8 mouse cellular contexts compared by ENCODE assay signal in the genomic region with DNA sequence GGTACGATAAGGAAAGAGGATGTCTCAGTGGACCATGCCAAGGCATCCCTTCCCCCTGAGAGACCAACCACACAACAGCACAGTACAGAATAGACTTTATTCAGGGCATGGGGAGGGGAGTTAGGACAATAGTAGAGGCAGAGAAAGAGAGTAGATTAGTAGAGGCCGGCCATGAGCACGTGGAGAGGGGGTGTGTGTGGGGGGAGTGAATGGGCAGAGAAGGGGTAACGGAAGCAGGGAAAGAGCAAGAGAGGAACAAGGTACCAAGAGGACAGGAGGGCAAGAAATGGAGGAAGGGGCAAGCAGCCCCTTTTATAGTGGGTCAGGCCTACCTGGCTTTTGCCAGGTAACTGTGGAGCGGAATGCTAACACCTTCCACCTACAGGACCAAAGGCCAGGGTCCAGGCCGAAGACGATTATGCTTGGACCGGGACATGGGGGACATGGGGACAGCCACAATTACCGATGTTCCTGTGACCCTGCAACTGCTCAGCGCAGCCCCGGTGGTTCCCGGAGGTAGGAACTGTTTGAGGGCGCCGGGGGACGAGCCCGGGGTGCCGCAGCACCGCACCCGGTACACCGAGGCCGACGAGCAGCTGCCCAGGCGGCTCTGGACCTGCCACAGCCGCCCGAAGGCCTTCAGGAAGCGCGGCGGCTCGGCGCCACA. TPM values are rescaled to one million over a fixed set of nuclear protein-coding genes. Genes with fewer than 3 reads are reported as not detected.
DNase-seq lines count a peak whose midpoint lies in the region; ATAC-seq and TF ChIP-seq lines count a peak whose summit lies in the region.

No protein-coding gene starts in this region.

- ATAC-seq in lung, embryonic 16.5 days (ENCODE audit: low read depth) = peak; percentile 75; the same call in 1 of the 2 replicates
- peak; percentile 92 for ATAC-seq in hindbrain, postnatal 0 days
- no peak; the same call in 1 of the 2 replicates for ATAC-seq in midbrain, embryonic 16.5 days

- peak overlapping the region; percentile 72 for H3K4me3 ChIP-seq in lung, embryonic 16.5 days (ENCODE audit: low read length)
- peak overlapping the region; percentile 71 for H3K4me3 ChIP-seq in hindbrain, postnatal 0 days (ENCODE audit: low read length)
- peak overlapping the region; percentile 64 for H3K4me3 ChIP-seq in midbrain, embryonic 16.5 days (ENCODE audit: low read depth, low read length)

- H3K4me1 ChIP-seq in lung, embryonic 16.5 days (replicated peaks; ENCODE audit: control insufficient read depth, insufficient read depth, low read length) = no peaks in the 10 kb centered on the region
- no peaks in the 10 kb centered on the region for H3K4me1 ChIP-seq in hindbrain, postnatal 0 days (ENCODE audit: insufficient read depth, low read length)
- H3K4me1 ChIP-seq in midbrain, embryonic 16.5 days (ENCODE audit: control insufficient read depth, insufficient read depth, low read length) = no peaks in the 10 kb centered on the region

- no peaks in the 10 kb centered on the region for H3K9me3 ChIP-seq in lung, embryonic 16.5 days (ENCODE audit: control insufficient read depth, low read length)
- no peaks in the 10 kb centered on the region for H3K9me3 ChIP-seq in hindbrain, postnatal 0 days (ENCODE audit: low read length)
- H3K9me3 ChIP-seq in midbrain, embryonic 16.5 days (replicated peaks; ENCODE audit: control insufficient read depth, low read length, poor library complexity, severe bottlenecking) = no peaks in the 10 kb centered on the region

- no peak overlapping the region for H3K27ac ChIP-seq in lung, embryonic 16.5 days (ENCODE audit: low read length)
- peak overlapping the region; percentile 62; the same call in 1 of the 2 replicates for H3K27ac ChIP-seq in hindbrain, postnatal 0 days
- peak overlapping the region; percentile 50 for H3K27ac ChIP-seq in midbrain, embryonic 16.5 days (ENCODE audit: low read length)

- DNase-seq in adrenal gland, postnatal 14 days = peak; percentile 5
- DNase-seq in adrenal gland, postnatal 10 days = no peak
- DNase-seq in lung, postnatal 10 days = no peak
- no peak for DNase-seq in hindbrain, postnatal 0 days (ENCODE audit: low spot score)
- no peak for DNase-seq in cerebellum, adult 18-20 months
- no peak for DNase-seq in ovary, adult 18-20 months (ENCODE audit: low spot score)

- no peaks in the 10 kb centered on the region for H3K27me3 ChIP-seq in lung, embryonic 16.5 days (ENCODE audit: control insufficient read depth, insufficient read depth, low read depth, low read length)
- no peaks in the 10 kb centered on the region for H3K27me3 ChIP-seq in hindbrain, postnatal 0 days (ENCODE audit: insufficient read depth, low read length)
- H3K27me3 ChIP-seq in midbrain, embryonic 16.5 days (ENCODE audit: control insufficient read depth, insufficient read depth, low read depth, low read length) = peaks cover 3% of the 10 kb centered on the region

- H3K9ac ChIP-seq in lung, embryonic 16.5 days (ENCODE audit: low read length) = peak overlapping the region; percentile 83
- H3K9ac ChIP-seq in hindbrain, postnatal 0 days (replicated peaks; ENCODE audit: low read length) = peak overlapping the region; percentile 72
- peak overlapping the region; percentile 88 for H3K9ac ChIP-seq in midbrain, embryonic 16.5 days (ENCODE audit: low read depth, low read length)

- 41% methylated on average over 23 of the region's 30 CpGs for WGBS in lung, embryonic 16.5 days
- 29% methylated on average over 30 of the region's 30 CpGs for WGBS in hindbrain, postnatal 0 days
- 24% methylated on average over 29 of the region's 30 CpGs for WGBS in midbrain, embryonic 16.5 days

- H3K36me3 ChIP-seq in lung, embryonic 16.5 days (ENCODE audit: control insufficient read depth, insufficient read depth, low read length) = no peaks in the 10 kb centered on the region
- no peaks in the 10 kb centered on the region for H3K36me3 ChIP-seq in hindbrain, postnatal 0 days (ENCODE audit: insufficient read depth, low read length)
- H3K36me3 ChIP-seq in midbrain, embryonic 16.5 days (ENCODE audit: control insufficient read depth, insufficient read depth, low read length) = no peaks in the 10 kb centered on the region

- H3K4me2 ChIP-seq in lung, embryonic 16.5 days (ENCODE audit: low read depth, low read length) = peak overlapping the region; percentile 49
- H3K4me2 ChIP-seq in hindbrain, postnatal 0 days (ENCODE audit: low read depth, low read length) = peak overlapping the region; percentile 78
- H3K4me2 ChIP-seq in midbrain, embryonic 16.5 days (ENCODE audit: low read length) = peak overlapping the region; percentile 73

- TF ChIP-seq CTCF in hindbrain, postnatal 0 days (IDR thresholded peaks at IDR 0.05; ENCODE audit: low read depth) = no peak

RNA-seq across cellular contexts. Expression of gene Sh2d1b1, which starts 22.1 kb away (rescaled TPM):
- 0.26 TPM in 1 of 2 replicates, not detected in the other for total RNA-seq in adrenal gland, postnatal 14 days (2021)
- under 1 TPM in 1 of 2 experiments, not detected in 1; 0.18 TPM for total RNA-seq in adrenal gland, postnatal 10 days (2021)
- polyA plus RNA-seq in lung, embryonic 16.5 days (2015; fragmentation: Nextera tagmentation; extraction: Ambion mirVana) = 1.3 and 1.4 TPM in 2 replicates
- total RNA-seq in hindbrain, postnatal 0 days (2014; rRNA removed) = not detected in 2 replicates
- 0.14 TPM in 1 of 2 replicates, not detected in the other for polyA plus RNA-seq in hindbrain, postnatal 0 days (2015; fragmentation: Nextera tagmentation; extraction: Ambion mirVana)
- not detected in 2 replicates for polyA plus RNA-seq in midbrain, embryonic 16.5 days (2015; fragmentation: Nextera tagmentation; extraction: Ambion mirVana)

RNA-seq across cellular contexts. Expression of gene Sh2d1b2, which starts 22.5 kb away (rescaled TPM):
- not detected in 2 replicates for total RNA-seq in adrenal gland, postnatal 14 days (2021)
- total RNA-seq in adrenal gland, postnatal 10 days (2021) = not detected
- 0.58 TPM in 1 of 2 replicates, not detected in the other for polyA plus RNA-seq in lung, embryonic 16.5 days (2015; fragmentation: Nextera tagmentation; extraction: Ambion mirVana)
- total RNA-seq in hindbrain, postnatal 0 days (2014; rRNA removed) = not detected in 2 replicates
- polyA plus RNA-seq in hindbrain, postnatal 0 days (2015; fragmentation: Nextera tagmentation; extraction: Ambion mirVana) = not detected in 2 replicates
- polyA plus RNA-seq in midbrain, embryonic 16.5 days (2015; fragmentation: Nextera tagmentation; extraction: Ambion mirVana) = not detected in 2 replicates

RNA-seq across cellular contexts. Expression of gene Uhmk1, which starts 39.8 kb away (rescaled TPM):
- 54.8 and 55.6 TPM in 2 replicates for total RNA-seq in adrenal gland, postnatal 14 days (2021)
- 10 to 100 TPM; 47.5 to 48.9 TPM for total RNA-seq in adrenal gland, postnatal 10 days (2021)
- polyA plus RNA-seq in lung, embryonic 16.5 days (2015; fragmentation: Nextera tagmentation; extraction: Ambion mirVana) = 6.8 and 7.3 TPM in 2 replicates
- total RNA-seq in hindbrain, postnatal 0 days (2014; rRNA removed) = 45.1 and 45.6 TPM in 2 replicates
- 7.0 and 8.0 TPM in 2 replicates for polyA plus RNA-seq in hindbrain, postnatal 0 days (2015; fragmentation: Nextera tagmentation; extraction: Ambion mirVana)
- polyA plus RNA-seq in midbrain, embryonic 16.5 days (2015; fragmentation: Nextera tagmentation; extraction: Ambion mirVana) = 9.6 and 9.7 TPM in 2 replicates

RNA-seq across cellular contexts. Expression of gene Gm7694, which starts 51.1 kb away (rescaled TPM):
- 5.3 and 6.2 TPM in 2 replicates for total RNA-seq in adrenal gland, postnatal 14 days (2021)
- total RNA-seq in adrenal gland, postnatal 10 days (2021) = 1 to 10 TPM; 6.1 to 7.9 TPM
- polyA plus RNA-seq in lung, embryonic 16.5 days (2015; fragmentation: Nextera tagmentation; extraction: Ambion mirVana) = 3.1 and 3.3 TPM in 2 replicates
- total RNA-seq in hindbrain, postnatal 0 days (2014; rRNA removed) = 1.8 and 3.2 TPM in 2 replicates
- 1.0 and 1.2 TPM in 2 replicates for polyA plus RNA-seq in hindbrain, postnatal 0 days (2015; fragmentation: Nextera tagmentation; extraction: Ambion mirVana)
- 1.5 and 1.7 TPM in 2 replicates for polyA plus RNA-seq in midbrain, embryonic 16.5 days (2015; fragmentation: Nextera tagmentation; extraction: Ambion mirVana)

RNA-seq across cellular contexts. Expression of gene Spata46, which starts 53.6 kb away (rescaled TPM):
- total RNA-seq in adrenal gland, postnatal 14 days (2021) = not detected in 2 replicates
- total RNA-seq in adrenal gland, postnatal 10 days (2021) = not detected
- polyA plus RNA-seq in lung, embryonic 16.5 days (2015; fragmentation: Nextera tagmentation; extraction: Ambion mirVana) = 1.2 and 1.3 TPM in 2 replicates
- not detected in 2 replicates for total RNA-seq in hindbrain, postnatal 0 days (2014; rRNA removed)
- polyA plus RNA-seq in hindbrain, postnatal 0 days (2015; fragmentation: Nextera tagmentation; extraction: Ambion mirVana) = 0.24 and 0.39 TPM in 2 replicates
- polyA plus RNA-seq in midbrain, embryonic 16.5 days (2015; fragmentation: Nextera tagmentation; extraction: Ambion mirVana) = 0.76 and 0.90 TPM in 2 replicates
